Mouse (Mus musculus): ENCODE measurements at regions not wholly inside any gene's neighbourhood (a gene's known extent, or its start where the extent isn't known, plus 50 kb on each side); places are given as distances from the start of the nearest gene placed in this dataset.
A peak's percentile ranks its signal among the peaks of the same experiment; 100 is the strongest.

GRCm38 (mm10) chr13:37528380-37528779 lies 183.4 kb downstream of the Ly86 start:
- DNase-seq (ENCODE audit: low spot score in 2 of 2), result no peak

- no peak for DNase-seq (ENCODE audit: low spot score in 2 of 2)
Measured at GRCm38 (mm10) chr13:37528876-37529275, 183.9 kb downstream of the Ly86 start.

- peak; percentile 59 to 75 for DNase-seq (ENCODE audit: low spot score in 2 of 2)
Measured at GRCm38 (mm10) chr13:37531512-37532183, 186.6 kb downstream of the Ly86 start.

GRCm38 (mm10) chr13:37532596-37533170 lies 187.7 kb downstream of the Ly86 start:
- no peak for DNase-seq (ENCODE audit: low spot score in 2 of 2)

- DNase-seq (ENCODE audit: low spot score in 2 of 2), result no peak
Measured at GRCm38 (mm10) chr13:37533851-37534250, 188.8 kb downstream of the Ly86 start.

GRCm38 (mm10) chr13:37537330-37537729 lies 192.3 kb downstream of the Ly86 start:
- no peak for DNase-seq (ENCODE audit: low spot score in 2 of 2)

GRCm38 (mm10) chr13:37537793-37538192 lies 192.8 kb downstream of the Ly86 start:
- DNase-seq (ENCODE audit: low spot score in 2 of 2), result no peak

- no peak for DNase-seq (ENCODE audit: low spot score in 2 of 2)
Measured at GRCm38 (mm10) chr13:37540980-37541531, 196.0 kb downstream of the Ly86 start.

- DNase-seq (ENCODE audit: low spot score in 2 of 2), result peak; percentile 16 to 27
Measured at GRCm38 (mm10) chr13:37541674-37542073, 196.7 kb downstream of the Ly86 start.

GRCm38 (mm10) chr13:37542744-37543196 lies 197.8 kb downstream of the Ly86 start:
- no peak for DNase-seq (ENCODE audit: low spot score in 2 of 2)

GRCm38 (mm10) chr13:37543788-37544187 lies 198.8 kb downstream of the Ly86 start:
- DNase-seq (ENCODE audit: low spot score in 2 of 2), result no peak

GRCm38 (mm10) chr13:37544696-37545095 lies 199.7 kb downstream of the Ly86 start:
- no peak for DNase-seq (ENCODE audit: low spot score in 2 of 2)

GRCm38 (mm10) chr13:37546556-37546955 lies 201.5 kb downstream of the Ly86 start:
- no peak for DNase-seq (ENCODE audit: low spot score in 2 of 2)

- no peak for DNase-seq (ENCODE audit: low spot score in 2 of 2)
Measured at GRCm38 (mm10) chr13:37550584-37550983, 205.6 kb downstream of the Ly86 start.

- DNase-seq (ENCODE audit: low spot score in 2 of 2), result no peak
Measured at GRCm38 (mm10) chr13:37553392-37553791, 208.4 kb downstream of the Ly86 start.

GRCm38 (mm10) chr13:37557183-37557582 lies 212.2 kb downstream of the Ly86 start:
- DNase-seq (ENCODE audit: low spot score in 2 of 2), result no peak

- DNase-seq (ENCODE audit: low spot score in 2 of 2), result no peak
Measured at GRCm38 (mm10) chr13:37557766-37558165, 212.8 kb downstream of the Ly86 start.

GRCm38 (mm10) chr13:37559056-37559455 lies 214.0 kb downstream of the Ly86 start:
- no peak for DNase-seq (ENCODE audit: low spot score in 2 of 2)

- no peak for DNase-seq (ENCODE audit: low spot score in 2 of 2)
Measured at GRCm38 (mm10) chr13:37559706-37560313, 214.8 kb downstream of the Ly86 start.

- DNase-seq (ENCODE audit: low spot score in 2 of 2), result peak; percentile 34 to 65
Measured at GRCm38 (mm10) chr13:37560387-37560786, 215.4 kb downstream of the Ly86 start.

GRCm38 (mm10) chr13:37560800-37561199 lies 215.8 kb downstream of the Ly86 start:
- peak in 1 of 2 experiments; percentile 18 for DNase-seq (ENCODE audit: low spot score in 2 of 2)

- peak; percentile 43 to 73 for DNase-seq (ENCODE audit: low spot score in 2 of 2)
Measured at GRCm38 (mm10) chr13:37561437-37561836, 216.4 kb downstream of the Ly86 start.

All from gastrocnemius, adult 8-10 months (tissue).